Mouse (Mus musculus) C3H10T1/2 (cell line): ENCODE data around the gene Ralbp1. TPM values are rescaled to one million over a fixed set of nuclear protein-coding genes. Genes with fewer than 3 reads are reported as not detected.

ENCODE experiments used
- polyA plus RNA-seq, 2 experiments: library from polyadenylated mRNA; unstranded; fragments of >200 nt; fragmentation: generic; extraction: Trizol; gene quantifications; one replicate each; pipeline ENCODE4 v1.2.1; 2012; ENCODE audit warnings: missing spikeins in 2 of 2

Ralbp1 gene
- 10 to 100 TPM; 12.5 to 45.3 TPM for polyA plus RNA-seq

DNA sequence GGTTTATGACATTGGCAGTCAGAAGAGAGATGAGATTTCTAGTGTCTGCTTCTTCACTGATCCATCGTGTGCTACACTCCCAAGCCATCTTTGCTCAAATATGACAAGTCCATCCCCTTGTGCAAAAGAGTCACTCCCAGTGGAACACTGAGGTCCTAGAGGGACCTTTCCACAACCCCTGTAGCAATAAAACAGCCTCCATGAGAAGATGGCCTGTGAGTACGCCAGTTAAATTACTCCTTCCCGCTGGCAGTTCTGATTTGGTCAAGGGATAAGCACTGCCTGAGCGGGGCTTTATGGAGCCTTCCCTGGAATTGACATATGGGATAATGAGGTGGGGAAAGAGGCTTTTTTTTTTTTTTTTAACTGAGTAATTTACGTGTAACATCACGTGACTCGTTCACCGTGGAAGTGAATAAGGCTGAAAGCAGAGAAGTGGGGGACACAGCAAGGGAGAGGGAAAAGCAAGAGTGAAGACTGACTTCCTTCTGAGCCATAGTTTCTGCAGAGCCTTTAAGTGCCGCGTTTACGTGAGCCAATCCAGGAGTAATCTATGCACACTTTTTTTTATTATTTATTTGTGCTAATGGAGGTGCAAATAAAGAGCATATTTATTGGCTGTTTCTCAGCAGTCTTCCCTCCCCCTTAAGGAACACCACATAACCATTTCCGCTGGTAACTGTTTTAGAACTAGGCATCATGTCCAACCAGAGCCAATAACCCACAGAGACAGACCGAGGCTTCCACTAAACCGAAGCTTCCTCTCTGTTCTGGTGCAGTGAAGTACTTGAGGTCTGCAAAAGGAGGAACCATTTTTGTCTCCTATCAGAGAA lies at the start of gene Ralbp1:
Gene Ralbp1 (minus strand): TSS at position 102 of the 833 bp plus-strand sequence.

Other genes starting within 250 kb of the Ralbp1 start
- under 1 TPM in 1 of 2 experiments, not detected in 1; 0.09 TPM for gene Txndc2, start 243.6 kb downstream of the Ralbp1 start, polyA plus RNA-seq
- gene Rab31, start 113.0 kb downstream of the Ralbp1 start, polyA plus RNA-seq = 10 to 100 TPM; 19.9 to 45.2 TPM
- 10 to 100 TPM; 16.8 to 39.1 TPM for gene Ppp4r1, start 103.2 kb downstream of the Ralbp1 start, polyA plus RNA-seq
- gene Twsg1, start 65.4 kb upstream of the Ralbp1 start, polyA plus RNA-seq = 10 to 100 TPM in 1 of 2 experiments, 1 to 10 TPM in 1; 2.5 to 41.3 TPM
- 1 to 10 TPM in 1 of 2 experiments, under 1 TPM in 1; 0.80 to 6.6 TPM for gene Ankrd12, start 191.3 kb upstream of the Ralbp1 start, polyA plus RNA-seq
- gene Ndufv2, start 215.8 kb upstream of the Ralbp1 start, polyA plus RNA-seq = 100 to 1,000 TPM; 105 to 190 TPM
- 10 to 100 TPM; 54.4 to 77.0 TPM for gene Washc1, start 225.7 kb upstream of the Ralbp1 start, polyA plus RNA-seq
- 1 to 10 TPM; 5.2 to 8.5 TPM for gene Ddx11, start 237.7 kb upstream of the Ralbp1 start, polyA plus RNA-seq